In the genomic region with DNA sequence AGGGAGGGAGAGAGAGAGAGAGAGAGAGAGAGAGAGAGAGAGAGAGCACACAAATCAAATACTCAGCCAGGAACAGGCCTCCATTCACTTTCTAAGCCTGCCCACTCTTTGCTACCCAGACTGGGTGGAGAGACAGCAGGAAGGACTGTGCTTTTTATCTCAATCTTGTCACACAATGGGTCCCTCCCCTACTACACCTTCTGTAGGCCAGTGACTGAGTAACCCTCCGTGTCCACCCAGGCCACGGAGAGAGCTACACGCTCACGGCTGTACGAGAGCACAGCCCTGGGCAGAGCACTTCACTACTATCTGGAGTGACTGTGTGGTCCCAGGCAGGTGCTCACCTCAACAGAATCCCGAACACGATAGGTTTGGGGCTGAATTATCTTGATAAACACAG, we compare ENCODE assay signal across 14 mouse cellular contexts. TPM values are rescaled to one million over a fixed set of nuclear protein-coding genes. Genes with fewer than 3 reads are reported as not detected.
DNase-seq lines count a peak whose midpoint lies in the region; ATAC-seq and TF ChIP-seq lines count a peak whose summit lies in the region.
"Had no signal": no experiment of that assay in that cellular context is flagged by ENCODE, and none has a peak within 500 bp of the region (broad histone marks: within the 10 kb centered on the region; RNA-seq: fewer than 3 reads in every experiment).

No protein-coding gene starts in this region.

- DNase-seq in embryonic facial prominence, embryonic 14.5 days (ENCODE audit: low spot score) = no peak
- DNase-seq in embryonic facial prominence, embryonic 10.5 days (ENCODE audit: low spot score) = no peak
- DNase-seq in kidney, postnatal 4 days = no peak
- DNase-seq in spleen, adult 2 months (ENCODE audit: low read depth in 1 of 2, low spot score in 2 of 2) = no peak
- no peak for DNase-seq in spleen, postnatal 14 days (ENCODE audit: low spot score in 2 of 2)
- no peak for DNase-seq in stomach, postnatal 0 days (ENCODE audit: low spot score)
- DNase-seq in thymus, postnatal 25 days = no peak
- DNase-seq: adrenal gland, adult 8-10 months; embryo, embryonic 11 days; left cerebral cortex, postnatal 4 days; thymus, adult 18-20 months had no signal

- H3K9me3 ChIP-seq in embryonic facial prominence, embryonic 14.5 days (ENCODE audit: control insufficient read depth, low read length) = peaks cover 3% of the 10 kb centered on the region; the same call in 1 of the 2 replicates
- no peaks in the 10 kb centered on the region for H3K9me3 ChIP-seq in embryonic facial prominence, embryonic 10.5 days
- peaks cover 5% of the 10 kb centered on the region; the same call in 1 of the 2 replicates for H3K9me3 ChIP-seq in kidney, embryonic 16.5 days (ENCODE audit: low read length)
- no peaks in the 10 kb centered on the region for H3K9me3 ChIP-seq in stomach, postnatal 0 days (ENCODE audit: control insufficient read depth, low read length)
- H3K9me3 ChIP-seq: neural tube, embryonic 13.5 days had no signal

- no peaks in the 10 kb centered on the region for H3K36me3 ChIP-seq in embryonic facial prominence, embryonic 14.5 days (ENCODE audit: control insufficient read depth, insufficient read depth, low read length)
- H3K36me3 ChIP-seq in embryonic facial prominence, embryonic 10.5 days (replicated peaks) = no peaks in the 10 kb centered on the region
- H3K36me3 ChIP-seq in kidney, embryonic 16.5 days (ENCODE audit: insufficient read depth, low read length) = no peaks in the 10 kb centered on the region
- peaks cover 12% of the 10 kb centered on the region for H3K36me3 ChIP-seq in spleen, adult 2 months (ENCODE audit: control insufficient read depth, insufficient read depth, low read length)
- H3K36me3 ChIP-seq in stomach, postnatal 0 days (ENCODE audit: control insufficient read depth, insufficient read depth, low read length) = no peaks in the 10 kb centered on the region
- H3K36me3 ChIP-seq: midbrain, embryonic 12.5 days; neural tube, embryonic 13.5 days had no signal

- H3K4me3 ChIP-seq in embryonic facial prominence, embryonic 14.5 days (ENCODE audit: low read depth, low read length) = no peak overlapping the region
- H3K4me3 ChIP-seq in embryonic facial prominence, embryonic 10.5 days = no peak overlapping the region
- H3K4me3 ChIP-seq in kidney, embryonic 16.5 days (ENCODE audit: low read length) = no peak overlapping the region
- peak overlapping the region; percentile 44; the same call in 1 of the 2 replicates for H3K4me3 ChIP-seq in spleen, adult 2 months (ENCODE audit: extremely low read depth, insufficient read depth, insufficient read length)
- no peak overlapping the region for H3K4me3 ChIP-seq in stomach, postnatal 0 days (ENCODE audit: low read depth, low read length)
- H3K4me3 ChIP-seq: midbrain, embryonic 12.5 days; neural tube, embryonic 13.5 days had no signal

- TF ChIP-seq POLR2A in spleen, adult 2 months (IDR thresholded peaks at IDR 0.05; ENCODE audit: low read depth, low read length) = no peak

- H3K27ac ChIP-seq in embryonic facial prominence, embryonic 14.5 days (replicated peaks; ENCODE audit: low read depth, low read length) = no peak overlapping the region
- H3K27ac ChIP-seq in embryonic facial prominence, embryonic 10.5 days (replicated peaks) = no peak overlapping the region
- peak overlapping the region; percentile 51; the same call in 1 of the 2 replicates for H3K27ac ChIP-seq in kidney, embryonic 16.5 days (ENCODE audit: low read length)
- peak overlapping the region; percentile 89 for H3K27ac ChIP-seq in spleen, adult 2 months (ENCODE audit: insufficient read depth, low read length)
- peak overlapping the region; percentile 92 for H3K27ac ChIP-seq in stomach, postnatal 0 days (replicated peaks)
- H3K27ac ChIP-seq: midbrain, embryonic 12.5 days; neural tube, embryonic 13.5 days had no signal

- no peak overlapping the region for H3K9ac ChIP-seq in embryonic facial prominence, embryonic 14.5 days (ENCODE audit: low read depth, low read length)
- H3K9ac ChIP-seq in kidney, embryonic 16.5 days (replicated peaks; ENCODE audit: low read length) = peak overlapping the region; percentile 53; the same call in 1 of the 2 replicates
- peak overlapping the region; percentile 50; the same call in 1 of the 2 replicates for H3K9ac ChIP-seq in stomach, postnatal 0 days (ENCODE audit: low read length)
- H3K9ac ChIP-seq: midbrain, embryonic 12.5 days; neural tube, embryonic 13.5 days had no signal

- no peak overlapping the region for H3K4me2 ChIP-seq in embryonic facial prominence, embryonic 14.5 days (ENCODE audit: low read depth, low read length)
- no peak overlapping the region for H3K4me2 ChIP-seq in kidney, embryonic 16.5 days (replicated peaks; ENCODE audit: low read depth, low read length)
- H3K4me2 ChIP-seq in stomach, postnatal 0 days (replicated peaks; ENCODE audit: low read depth) = peak overlapping the region; percentile 27; the same call in 1 of the 2 replicates
- H3K4me2 ChIP-seq: midbrain, embryonic 12.5 days; neural tube, embryonic 13.5 days had no signal

- H3K27me3 ChIP-seq in embryonic facial prominence, embryonic 14.5 days (replicated peaks; ENCODE audit: control insufficient read depth, insufficient read depth, low read length) = no peaks in the 10 kb centered on the region
- H3K27me3 ChIP-seq in embryonic facial prominence, embryonic 10.5 days (replicated peaks; ENCODE audit: low read depth, poor library complexity, severe bottlenecking) = no peaks in the 10 kb centered on the region
- no peaks in the 10 kb centered on the region for H3K27me3 ChIP-seq in kidney, embryonic 16.5 days (ENCODE audit: insufficient read depth, low read length)
- no peaks in the 10 kb centered on the region for H3K27me3 ChIP-seq in spleen, adult 2 months (ENCODE audit: control insufficient read depth, insufficient read depth, low read length)
- H3K27me3 ChIP-seq in stomach, postnatal 0 days (ENCODE audit: control insufficient read depth, insufficient read depth, low read length) = no peaks in the 10 kb centered on the region
- H3K27me3 ChIP-seq: neural tube, embryonic 13.5 days had no signal

- ATAC-seq in embryonic facial prominence, embryonic 14.5 days (ENCODE audit: low read depth) = peak; percentile 27; the same call in 1 of the 2 replicates
- 0 out of 2 replicates have a peak, but pooled peaks have one; percentile 21 for ATAC-seq in kidney, embryonic 16.5 days (ENCODE audit: low FRiP score, low TSS enrichment)
- peak; percentile 77 for ATAC-seq in stomach, postnatal 0 days (ENCODE audit: low FRiP score, low TSS enrichment)

- no peak for TF ChIP-seq EP300 in stomach, postnatal 0 days (optimal IDR thresholded peaks at IDR 0.05)

- 81% methylated on average over 7 of the region's 7 CpGs for WGBS in embryonic facial prominence, embryonic 14.5 days
- WGBS in embryonic facial prominence, embryonic 10.5 days = 83% methylated on average over 7 of the region's 7 CpGs
- 68% methylated on average over 7 of the region's 7 CpGs for WGBS in kidney, embryonic 16.5 days
- 41% methylated on average over 7 of the region's 7 CpGs for WGBS in spleen, adult 2 months
- WGBS in stomach, postnatal 0 days = 47% methylated on average over 7 of the region's 7 CpGs

- no peak for TF ChIP-seq CTCF in spleen, adult 2 months (IDR thresholded peaks at IDR 0.05; ENCODE audit: extremely low read depth, insufficient read depth, insufficient read length, insufficient replicate concordance)
- TF ChIP-seq CTCF in stomach, postnatal 0 days (IDR thresholded peaks at IDR 0.05; ENCODE audit: low read depth) = no peak

- H3K4me1 ChIP-seq in embryonic facial prominence, embryonic 14.5 days (ENCODE audit: control insufficient read depth, insufficient read depth, low read length) = no peaks in the 10 kb centered on the region; the same call in 1 of the 2 replicates
- H3K4me1 ChIP-seq in embryonic facial prominence, embryonic 10.5 days = peaks cover 7% of the 10 kb centered on the region; the same call in 1 of the 2 replicates
- H3K4me1 ChIP-seq in kidney, embryonic 16.5 days (ENCODE audit: insufficient read depth, low read length) = peaks cover 16% of the 10 kb centered on the region
- peaks cover 33% of the 10 kb centered on the region; the same call in 1 of the 2 replicates for H3K4me1 ChIP-seq in spleen, adult 2 months (ENCODE audit: control insufficient read depth, insufficient read depth, insufficient read length)
- H3K4me1 ChIP-seq in stomach, postnatal 0 days (replicated peaks; ENCODE audit: control insufficient read depth, insufficient read depth) = peaks cover 5% of the 10 kb centered on the region; the same call in 1 of the 2 replicates
- H3K4me1 ChIP-seq: midbrain, embryonic 12.5 days had no signal

RNA-seq across cellular contexts. Expression of gene Arhgap27, which starts 17.3 kb away (rescaled TPM):
- polyA plus RNA-seq in embryonic facial prominence, embryonic 14.5 days (2014; fragmentation: Nextera tagmentation; extraction: Ambion mirVana) = 8.6 and 9.4 TPM in 2 replicates
- 5.3 and 5.8 TPM in 2 replicates for polyA plus RNA-seq in embryonic facial prominence, embryonic 10.5 days (2016; fragmentation: Nextera tagmentation; extraction: Ambion mirVana)
- 17.8 and 18.7 TPM in 2 replicates for polyA plus RNA-seq in kidney, embryonic 16.5 days (2015; fragmentation: Nextera tagmentation; extraction: Ambion mirVana)
- polyA plus RNA-seq in spleen, adult 2 months (2012; rRNA removed) = 90.0 and 101 TPM in 2 replicates
- polyA plus RNA-seq in stomach, postnatal 0 days (2015; fragmentation: Nextera tagmentation; extraction: Ambion mirVana) = 18.2 and 22.1 TPM in 2 replicates

Comparison
In these comparisons a context has a peak if more than half of its experiments do, and no peak if none do; other contexts are left out.
1. ATAC-seq: peak in every context shown above with its lines; median percentile 77 in stomach, postnatal 0 days; 27 in embryonic facial prominence, embryonic 14.5 days; 21 in kidney, embryonic 16.5 days.
2. H3K27ac ChIP-seq: peak in kidney, embryonic 16.5 days (single experiment), spleen, adult 2 months (single experiment) and stomach, postnatal 0 days (single experiment); none in embryonic facial prominence, embryonic 14.5 days (single experiment) and embryonic facial prominence, embryonic 10.5 days (single experiment).